Mouse (Mus musculus) urinary bladder, adult 18-20 months (tissue): Measurements from ENCODE around the gene Slc38a10.

ENCODE experiments used
- DNase-seq, 2 experiments: peaks; one replicate each; pipeline ENCODE4 v3.0.0; 2022; ENCODE audit warnings: low spot score in 2 of 2, mixed read lengths in 2 of 2

Slc38a10 gene

DNA sequence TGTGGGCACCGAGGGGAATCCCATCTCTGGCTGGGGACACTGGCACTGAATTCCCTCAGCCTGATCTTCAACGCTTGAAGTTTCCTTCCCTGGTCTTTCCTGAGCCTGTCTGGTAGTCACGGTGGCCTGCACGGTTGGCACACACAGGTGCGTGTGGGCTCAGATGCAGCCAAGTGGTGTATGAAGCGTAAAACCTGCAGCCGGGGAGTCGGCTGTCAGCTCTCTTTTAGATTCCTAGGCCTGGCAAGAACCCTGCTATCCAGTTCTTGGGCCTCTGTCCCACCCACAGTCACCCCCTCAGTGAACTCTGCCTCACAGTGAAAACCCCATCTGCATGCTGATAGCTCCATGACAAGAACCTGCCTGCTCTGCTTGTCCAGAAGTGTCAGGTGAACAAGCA is 90.5 kb downstream of the Slc38a10 start:
- DNase-seq, result no peak

DNA sequence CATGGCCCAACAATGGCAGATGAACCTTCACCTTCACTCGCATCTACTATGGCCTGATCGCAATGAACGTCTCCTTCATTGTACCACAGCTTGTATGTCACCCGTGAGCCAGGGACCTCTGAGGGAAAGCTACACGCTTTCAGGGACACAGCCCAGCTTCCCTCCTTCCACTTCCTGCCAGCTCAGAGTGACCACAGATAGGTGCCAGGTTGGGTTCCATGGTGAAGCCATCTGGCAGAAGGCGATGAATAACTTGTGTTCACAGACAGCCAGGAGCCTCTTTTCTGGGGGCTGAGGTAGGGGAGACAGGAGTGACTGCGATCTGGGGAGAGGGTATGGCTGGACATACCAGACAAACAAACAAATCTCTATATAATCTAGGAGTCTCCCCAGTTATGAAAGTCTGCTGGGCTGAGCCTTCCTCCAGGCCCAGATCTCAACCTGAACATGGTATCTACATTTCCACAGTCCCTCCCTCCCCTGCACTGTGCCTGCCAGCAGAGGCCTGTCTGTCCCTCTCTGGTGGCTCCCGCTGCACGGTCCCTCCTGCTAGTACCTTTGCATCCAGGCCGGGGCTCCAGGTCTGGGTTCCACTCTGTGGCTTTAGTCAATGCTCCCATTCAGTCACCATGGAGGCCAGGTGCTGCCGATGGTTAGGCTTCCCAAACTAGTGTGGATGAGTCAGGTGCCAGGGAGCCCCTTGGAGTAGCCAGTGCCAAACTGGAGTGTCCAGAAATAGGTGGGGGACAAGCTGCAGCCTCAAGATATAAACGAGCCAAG is 95.0 kb downstream of the Slc38a10 start:
- DNase-seq, result no peak
